Mouse (Mus musculus): ENCODE results near the gene Wdr95.

The Wdr95 gene

DNA sequence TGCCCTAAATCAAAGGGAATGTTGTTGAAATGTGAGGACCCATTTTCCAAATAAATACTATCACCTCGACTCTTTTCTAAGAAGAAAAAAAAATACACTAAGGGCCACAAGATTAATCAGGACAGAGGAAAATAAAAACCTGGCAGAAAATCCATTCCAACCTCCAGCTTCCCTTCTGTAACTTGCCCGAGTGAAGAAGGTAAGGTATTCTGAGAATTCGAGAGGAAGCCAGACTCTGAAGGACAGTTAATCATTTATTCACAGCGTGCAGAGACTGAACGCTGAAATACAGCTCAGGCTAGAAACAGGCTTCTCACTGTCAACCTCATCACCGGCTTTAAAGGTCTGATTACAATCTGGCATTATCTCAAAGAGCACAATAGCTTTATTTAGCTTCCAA, 94.2 kb downstream of the Wdr95 start:
- no peak for DNase-seq (ENCODE audit: low read depth, low spot score)

DNA sequence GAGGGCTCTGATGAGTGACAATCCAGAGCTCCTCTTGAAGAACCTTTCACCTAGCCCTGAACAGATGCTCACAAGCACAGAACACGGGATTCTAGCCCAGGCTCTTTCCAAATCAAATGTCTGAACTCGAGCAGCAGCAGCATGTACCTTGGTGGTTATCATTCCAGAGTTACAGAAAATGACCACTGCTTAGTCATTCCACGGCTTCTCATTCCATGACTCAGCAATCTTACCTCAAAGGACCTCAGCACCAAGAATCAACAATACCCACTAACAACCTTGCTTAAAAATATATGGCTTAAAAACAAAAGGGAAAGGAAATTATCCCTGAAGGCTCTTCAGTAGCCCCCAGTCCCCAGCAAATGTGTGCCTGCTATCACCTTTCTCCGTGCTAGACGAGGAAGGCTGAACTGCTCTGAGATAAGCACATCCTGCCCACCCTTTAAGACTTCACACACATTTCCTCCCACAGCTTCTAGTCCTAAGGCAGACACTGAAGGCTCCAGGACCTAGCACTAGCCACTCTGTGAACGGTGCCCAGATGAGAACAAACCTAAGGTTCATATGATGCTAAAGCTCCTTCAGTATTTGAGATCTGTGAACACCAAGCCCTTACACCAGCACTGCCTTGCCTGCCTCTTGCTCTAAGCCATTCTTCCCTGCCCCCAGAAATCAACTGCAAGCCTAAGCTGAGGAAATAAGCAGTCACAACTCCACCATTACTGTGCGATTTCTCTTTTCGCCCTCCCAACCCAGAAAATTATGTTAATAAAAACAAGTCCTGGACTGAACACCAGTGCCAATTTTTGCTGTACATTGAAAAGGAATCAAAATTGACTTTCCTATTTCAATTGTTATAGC, 95.6 kb downstream of the Wdr95 start:
- DNase-seq (ENCODE audit: low read depth, low spot score): no peak

DNA sequence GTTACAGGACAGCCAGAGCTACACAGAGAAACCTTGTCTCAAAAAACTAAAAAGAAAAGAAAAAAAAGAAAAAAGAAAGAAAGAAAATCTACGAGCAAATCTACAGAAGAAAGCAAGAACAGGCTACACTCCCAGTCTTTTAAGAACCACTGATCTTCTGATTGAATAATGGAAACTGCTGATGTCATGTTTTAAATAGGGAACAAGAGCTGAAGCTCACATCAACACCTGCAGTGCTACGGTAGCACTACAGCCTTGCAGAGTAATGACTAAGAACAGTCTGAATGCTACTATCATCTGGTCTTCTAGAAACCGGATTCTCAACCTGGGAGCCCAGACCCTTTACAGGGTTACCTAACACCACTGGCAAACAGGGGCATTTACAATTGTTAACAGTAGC, 97.1 kb downstream of the Wdr95 start:
- DNase-seq (ENCODE audit: low read depth, low spot score): no peak

DNA sequence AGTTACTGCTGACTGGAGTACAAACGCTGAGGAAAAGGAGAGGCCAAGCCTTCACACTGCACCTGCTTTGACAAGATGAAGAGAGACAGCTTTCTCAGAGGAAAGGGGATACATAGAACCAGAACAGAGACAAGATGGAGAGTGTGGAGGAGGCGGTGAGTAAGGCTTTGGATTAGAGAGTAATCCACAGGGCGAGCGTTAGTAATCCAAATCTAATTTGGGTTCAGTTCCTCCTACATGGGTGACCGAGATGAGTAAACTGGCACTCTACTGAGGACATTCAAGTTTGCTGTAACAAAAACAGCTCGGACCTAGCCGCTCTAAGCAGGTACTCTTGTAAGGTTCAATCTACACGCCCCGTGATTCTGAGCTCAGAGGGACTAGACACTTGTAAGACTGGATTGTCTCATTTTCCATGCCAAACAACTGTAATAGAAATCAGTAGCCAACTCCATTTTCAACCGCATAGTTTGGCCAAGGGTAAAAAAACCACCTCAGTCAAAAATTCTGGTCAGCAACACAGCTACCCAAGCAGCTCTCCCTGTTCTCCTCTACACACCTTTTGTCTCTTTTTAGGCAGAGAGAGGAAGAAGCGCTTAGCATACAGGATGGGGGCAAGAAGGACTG, 106.0 kb downstream of the Wdr95 start:
- DNase-seq (ENCODE audit: low read depth, low spot score): no peak

DNA sequence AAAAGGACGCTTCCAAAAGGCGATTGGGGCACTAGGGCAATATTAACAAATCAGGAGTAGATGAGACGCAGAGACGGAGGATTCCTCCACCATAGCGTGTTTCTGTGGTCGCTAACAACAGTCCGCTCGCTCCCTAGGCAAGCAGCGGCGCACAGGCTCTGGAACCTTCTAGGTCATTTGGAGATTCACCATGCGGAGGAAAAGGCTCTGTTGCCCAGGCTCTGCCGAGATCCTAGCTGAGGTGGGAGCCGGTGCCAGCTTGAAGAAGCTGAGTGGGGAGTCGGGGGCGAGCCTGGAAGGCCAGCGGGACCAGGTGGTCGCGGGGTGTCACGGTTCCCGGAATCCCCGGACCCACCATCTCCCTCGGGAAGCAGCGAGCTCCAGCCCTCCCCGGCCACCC, 107.1 kb downstream of the Wdr95 start:
- DNase-seq (ENCODE audit: low read depth, low spot score): no peak

DNA sequence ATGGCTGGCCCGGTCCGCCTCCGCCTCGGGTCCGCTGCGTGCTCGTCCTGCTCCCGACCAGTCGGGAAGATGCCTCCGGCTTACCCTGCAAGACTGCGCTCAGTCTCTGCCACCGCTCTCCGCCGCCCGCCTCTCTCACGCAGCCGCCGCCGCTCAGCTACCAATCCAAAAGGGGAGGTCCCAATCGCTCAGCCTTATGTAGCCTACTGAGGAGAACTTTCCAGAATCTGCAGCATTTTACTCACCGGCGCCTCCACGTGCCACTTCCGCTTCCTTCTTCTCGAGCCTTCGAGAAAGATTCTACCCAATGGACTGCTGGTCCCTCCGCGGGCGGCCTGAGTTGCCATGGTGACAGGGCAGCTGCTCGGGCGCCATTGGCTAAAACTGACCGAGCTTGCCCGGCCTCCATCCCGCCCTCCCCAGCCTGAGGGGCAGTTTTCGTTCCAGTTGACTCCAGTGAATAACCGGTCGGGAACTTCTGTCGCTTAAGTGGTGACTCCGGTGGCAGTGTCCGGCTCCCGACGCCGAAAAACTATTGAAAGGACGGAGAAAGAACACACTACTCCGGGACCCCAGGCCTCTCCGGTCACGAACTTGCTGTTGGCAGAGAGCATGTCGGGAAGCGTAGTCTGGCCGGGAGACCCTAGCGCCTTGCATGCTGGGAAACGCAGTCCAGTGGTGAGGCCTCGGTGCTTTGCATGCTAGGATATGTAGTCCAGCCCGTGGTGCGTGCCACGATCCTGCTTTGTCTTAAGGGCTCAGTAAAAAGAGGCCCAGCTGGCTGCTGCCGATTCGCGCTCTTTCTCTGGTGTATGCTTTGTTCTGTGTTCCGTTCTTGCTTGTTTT, 107.8 kb downstream of the Wdr95 start, which contains the start of gene Hsph1:
TSS of gene Hsph1 (minus strand) at position 302 of the 846 bp plus-strand sequence.
- DNase-seq (ENCODE audit: low read depth, low spot score): peak; percentile 97

DNA sequence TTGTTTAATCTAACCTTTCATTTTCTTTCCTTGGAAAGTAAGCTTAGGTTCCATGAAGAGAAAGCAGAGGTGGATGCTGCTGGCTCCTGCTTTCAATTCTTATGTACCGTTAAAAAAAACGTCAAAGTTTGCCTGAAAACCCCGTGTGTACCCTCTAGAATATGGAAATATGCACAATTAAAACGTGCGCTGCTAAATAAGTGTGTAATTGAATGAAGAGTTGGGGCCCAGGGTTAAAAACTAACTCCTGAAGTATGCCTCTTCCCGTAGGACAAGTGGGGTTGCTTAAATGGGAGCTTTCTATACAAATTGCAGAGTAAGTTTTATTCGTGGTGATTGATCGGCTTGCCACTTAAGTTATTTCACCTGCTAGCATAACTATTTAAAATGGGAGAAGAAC, 108.8 kb downstream of the Wdr95 start:
- no peak for DNase-seq (ENCODE audit: low read depth, low spot score)

DNA sequence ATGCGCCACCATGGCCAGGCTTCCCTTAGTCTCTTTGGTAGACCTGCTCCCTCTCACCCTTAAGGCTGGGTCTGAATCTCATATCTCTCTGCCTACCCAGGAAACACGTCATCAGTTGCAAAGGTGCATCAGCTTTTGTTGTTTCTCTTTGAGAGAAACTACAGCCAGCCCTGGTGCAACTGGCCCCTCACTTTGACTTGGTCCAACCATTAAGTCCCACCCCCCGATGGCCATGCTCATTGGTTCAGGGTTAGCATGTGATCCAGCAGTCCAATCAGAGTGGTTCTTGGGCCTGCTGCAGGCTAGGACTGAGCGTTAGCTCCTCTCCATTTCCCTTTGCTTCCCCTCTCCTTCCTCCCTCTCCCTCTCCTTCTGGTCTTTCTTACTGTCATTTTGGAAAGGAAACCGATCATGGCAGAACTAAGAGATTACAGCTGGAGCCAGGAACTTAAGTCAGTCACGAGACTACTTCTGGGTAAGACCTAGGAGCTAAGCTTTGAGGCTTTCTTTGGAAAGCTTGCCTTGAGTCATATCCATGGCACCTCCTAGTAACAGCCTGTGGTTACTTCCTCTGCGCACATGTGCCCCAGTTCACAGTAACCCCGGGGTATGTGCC, 112.9 kb downstream of the Wdr95 start:
- DNase-seq (ENCODE audit: low read depth, low spot score): no peak

DNA sequence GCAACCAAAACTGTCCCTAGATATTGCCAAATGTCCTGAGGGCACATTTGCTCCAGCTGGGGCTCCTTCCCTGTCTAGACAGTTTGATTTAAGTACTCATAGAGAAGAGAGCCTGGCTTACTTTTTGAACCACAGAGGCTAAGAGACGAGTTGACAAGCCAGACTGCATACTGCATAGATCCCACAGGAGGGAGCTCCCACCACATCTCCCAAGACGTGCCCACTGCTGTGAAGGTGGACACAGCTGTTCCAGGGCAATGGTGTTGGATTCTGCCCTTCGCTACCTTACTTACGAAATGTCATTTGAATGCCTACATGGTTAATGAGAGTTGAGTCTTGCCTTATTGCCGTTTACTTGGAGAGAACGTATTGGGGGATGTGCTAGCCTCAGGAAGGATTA, 113.9 kb downstream of the Wdr95 start:
- DNase-seq (ENCODE audit: low read depth, low spot score): no peak

DNA sequence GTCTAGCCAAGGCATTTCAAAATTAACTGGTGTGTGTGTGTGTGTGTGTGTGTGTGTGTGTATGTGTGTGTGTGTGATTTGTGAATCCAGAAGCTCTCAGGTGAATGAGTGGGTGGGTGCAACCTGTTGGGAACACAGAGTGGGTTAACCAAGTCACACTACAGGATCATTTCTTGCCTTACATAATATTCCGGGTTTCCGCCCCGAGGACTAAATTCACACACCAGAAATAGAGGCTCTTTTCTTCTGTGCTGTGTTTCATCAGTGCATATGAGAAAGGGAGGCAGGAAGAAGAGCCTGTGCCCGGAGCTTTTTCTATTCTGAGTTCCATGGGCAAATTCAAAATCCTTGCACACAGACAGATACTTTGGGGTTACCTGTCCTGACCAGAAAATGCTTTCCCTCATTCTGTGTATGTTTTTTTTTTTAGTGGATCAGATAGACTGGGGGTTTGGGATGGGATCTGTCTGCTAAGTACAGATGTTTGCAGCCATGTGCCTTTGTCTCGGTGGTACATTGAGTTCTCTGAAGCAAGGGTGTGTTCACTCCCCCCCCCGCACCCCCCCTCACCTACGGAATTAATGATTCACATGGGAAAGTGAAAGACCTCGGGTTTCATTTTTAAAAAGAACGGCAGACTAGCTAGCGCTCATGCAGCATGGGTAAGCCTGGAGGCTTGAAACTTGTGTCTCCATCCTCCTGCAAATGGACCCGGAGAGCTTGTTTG, 114.5 kb downstream of the Wdr95 start:
- no peak for DNase-seq (ENCODE audit: low read depth, low spot score)

DNA sequence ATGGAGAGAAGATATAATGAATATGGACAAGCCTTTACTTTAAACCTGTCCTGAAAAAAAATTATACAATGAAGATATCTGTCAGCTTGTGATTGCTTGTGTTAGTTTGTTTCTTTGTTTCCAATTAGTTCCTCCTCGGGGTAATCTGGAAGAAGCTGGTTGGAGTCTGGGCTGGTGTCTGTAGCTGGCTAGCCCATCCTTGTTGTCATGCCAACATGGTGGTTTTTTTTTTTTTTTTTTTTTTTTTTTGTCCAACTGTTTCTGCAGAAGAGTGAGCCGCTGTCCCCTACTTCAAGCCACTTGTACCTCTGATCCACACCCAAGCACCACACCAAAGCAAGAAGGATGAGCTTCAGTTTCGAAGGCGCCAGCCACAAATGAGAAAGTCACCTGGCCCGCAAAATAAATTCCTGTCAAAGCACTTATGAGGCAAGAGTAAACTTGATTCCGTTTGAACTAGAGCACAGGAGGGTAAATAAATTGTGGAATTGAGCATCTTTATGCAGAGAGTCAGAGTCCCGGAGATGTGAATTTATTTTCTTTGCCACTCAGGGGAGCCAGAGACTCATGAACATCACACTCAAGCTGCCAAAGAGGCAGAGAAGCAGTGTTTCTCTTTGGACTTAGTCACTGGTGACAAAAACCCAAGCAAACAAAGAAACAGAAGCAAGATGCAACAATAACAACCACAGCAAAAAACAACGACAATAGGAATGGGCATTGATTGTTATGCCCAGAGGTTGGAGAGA, 119.1 kb downstream of the Wdr95 start:
- no peak for DNase-seq (ENCODE audit: low read depth, low spot score)

DNA sequence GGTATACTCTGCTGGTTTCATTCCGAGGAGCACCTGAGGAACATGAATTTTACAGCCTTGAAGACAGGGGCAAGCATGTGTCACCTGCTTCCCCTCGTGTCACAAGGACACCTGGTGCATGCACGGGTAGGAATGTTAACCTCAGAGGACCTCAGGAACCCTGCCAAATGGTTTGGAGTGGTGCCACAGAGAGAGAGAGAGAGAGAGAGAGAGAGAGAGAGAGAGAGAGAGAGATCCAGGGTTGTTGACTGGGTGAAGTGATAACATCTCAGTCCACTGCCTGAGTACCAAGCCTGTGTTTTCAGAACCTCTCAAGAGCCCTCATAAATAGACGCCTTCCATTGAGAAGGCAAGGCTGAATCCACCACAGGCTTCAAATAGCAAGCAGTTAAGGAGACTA, 119.7 kb downstream of the Wdr95 start:
- DNase-seq (ENCODE audit: low read depth, low spot score): no peak

DNA sequence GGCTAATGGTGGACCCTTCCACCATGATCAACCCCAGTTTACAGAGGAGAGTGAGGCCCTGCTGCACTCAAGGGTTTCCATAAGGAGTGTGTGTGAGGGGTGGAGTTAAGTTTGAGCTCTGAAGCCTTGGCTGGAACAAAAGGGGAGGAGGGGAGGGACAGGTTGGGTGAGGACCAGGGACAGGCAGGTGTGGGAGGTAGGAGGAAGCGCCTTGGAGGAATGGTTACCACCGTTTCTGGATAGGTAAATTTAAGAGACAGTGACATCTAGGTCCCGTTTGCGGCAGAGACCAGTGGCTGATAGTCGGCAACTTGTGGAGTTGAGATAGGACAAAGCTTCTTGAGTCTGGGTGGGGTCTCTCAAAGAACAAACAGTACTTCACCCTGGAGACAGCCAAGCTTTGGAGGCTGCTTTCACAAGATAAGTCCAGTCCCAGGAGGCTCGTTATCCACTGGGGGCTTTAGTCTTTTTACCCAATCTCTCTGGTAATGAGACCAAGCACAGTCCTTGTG, 120.5 kb downstream of the Wdr95 start:
- no peak for DNase-seq (ENCODE audit: low read depth, low spot score)

DNA sequence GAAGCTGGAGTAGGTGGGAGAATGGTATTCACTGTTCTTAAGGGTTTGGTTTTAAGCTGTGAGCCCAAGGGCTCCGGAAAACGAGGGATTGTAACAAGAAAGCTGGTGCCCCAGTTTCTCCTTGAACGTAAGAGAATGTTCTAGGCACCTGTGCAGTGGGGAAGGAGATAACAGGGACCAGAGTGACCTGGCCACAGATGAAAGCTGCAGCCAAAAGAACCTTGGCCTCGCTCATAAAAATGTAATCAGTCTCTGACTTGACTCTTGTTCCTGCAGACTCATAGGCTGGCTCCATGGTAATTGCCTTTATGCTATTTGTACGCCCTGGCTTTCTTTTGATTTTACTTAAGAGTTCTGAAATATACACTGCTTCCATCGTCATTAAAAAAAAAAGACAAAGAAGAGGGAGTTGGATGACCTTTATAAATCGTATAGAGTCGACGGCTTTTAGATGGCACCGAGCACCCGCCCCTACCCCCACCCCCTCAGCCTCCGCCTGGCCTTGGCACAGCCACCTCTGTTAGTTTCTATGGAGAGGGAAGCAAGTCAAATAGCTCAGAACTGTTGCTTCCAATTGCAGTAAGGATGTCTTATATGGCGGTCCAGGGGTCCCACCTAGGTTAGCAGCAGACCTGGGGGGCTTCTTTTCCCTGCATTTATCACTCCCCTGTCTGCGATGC, 121.2 kb downstream of the Wdr95 start:
- no peak for DNase-seq (ENCODE audit: low read depth, low spot score)

DNA sequence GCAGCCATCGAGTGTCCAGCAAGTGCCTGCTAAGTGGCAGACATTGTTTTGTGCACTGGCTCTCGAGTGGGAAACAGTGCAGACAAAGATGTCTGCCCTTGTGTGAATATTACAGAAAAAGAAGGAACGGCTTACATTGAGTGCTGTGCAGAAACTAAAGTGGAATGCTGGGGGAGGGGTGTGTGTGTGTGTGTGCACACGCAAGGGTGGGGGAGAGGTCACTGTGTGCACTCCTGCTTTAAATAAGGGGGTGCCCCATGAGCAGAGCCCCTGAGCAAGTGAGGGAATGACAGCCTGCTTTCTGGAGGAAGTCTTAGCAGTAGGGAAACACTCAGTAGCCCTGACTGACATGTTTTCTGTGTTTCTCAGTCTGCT, 121.7 kb downstream of the Wdr95 start:
- DNase-seq (ENCODE audit: low read depth, low spot score): no peak

DNA sequence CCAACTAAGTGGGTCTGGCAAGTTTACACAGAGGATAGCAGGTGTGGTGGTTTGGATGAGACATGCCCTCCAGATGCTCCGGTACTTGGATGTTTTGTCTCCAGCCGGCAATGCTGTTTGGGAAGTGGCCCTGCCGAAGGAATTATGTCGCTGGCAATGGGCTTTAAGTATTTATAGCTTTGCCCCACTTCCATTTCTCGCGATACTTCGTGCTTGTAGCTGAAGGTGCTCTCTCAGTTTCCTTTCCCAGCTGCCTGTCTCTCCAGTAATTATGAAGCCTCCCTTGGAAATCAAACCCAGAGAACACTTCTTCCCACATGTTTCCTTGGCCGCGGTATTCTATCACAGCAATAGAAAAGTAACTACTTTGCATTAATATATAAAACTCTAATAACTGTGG, 127.2 kb downstream of the Wdr95 start:
- no peak for DNase-seq (ENCODE audit: low read depth, low spot score)

DNA sequence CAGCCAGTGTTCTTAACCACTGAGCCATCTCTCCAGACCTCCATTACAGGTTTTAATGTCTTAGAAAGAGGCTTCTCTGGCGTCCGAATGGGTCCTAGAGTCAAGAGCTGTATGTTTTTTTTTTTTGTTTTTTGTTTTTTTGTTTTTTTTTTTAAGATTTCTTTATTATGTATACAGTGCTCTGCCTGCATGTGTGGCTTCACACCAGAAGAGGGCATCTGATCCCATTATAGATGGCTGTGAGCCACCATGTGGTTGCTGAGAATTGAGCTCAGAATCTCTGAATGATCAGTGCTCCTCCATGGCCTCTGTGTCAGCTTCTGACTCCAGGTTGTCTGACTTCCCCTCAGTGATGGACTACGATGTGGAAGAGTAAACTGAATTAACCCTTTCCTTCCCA, 129.5 kb downstream of the Wdr95 start:
- DNase-seq (ENCODE audit: low read depth, low spot score): no peak

DNA sequence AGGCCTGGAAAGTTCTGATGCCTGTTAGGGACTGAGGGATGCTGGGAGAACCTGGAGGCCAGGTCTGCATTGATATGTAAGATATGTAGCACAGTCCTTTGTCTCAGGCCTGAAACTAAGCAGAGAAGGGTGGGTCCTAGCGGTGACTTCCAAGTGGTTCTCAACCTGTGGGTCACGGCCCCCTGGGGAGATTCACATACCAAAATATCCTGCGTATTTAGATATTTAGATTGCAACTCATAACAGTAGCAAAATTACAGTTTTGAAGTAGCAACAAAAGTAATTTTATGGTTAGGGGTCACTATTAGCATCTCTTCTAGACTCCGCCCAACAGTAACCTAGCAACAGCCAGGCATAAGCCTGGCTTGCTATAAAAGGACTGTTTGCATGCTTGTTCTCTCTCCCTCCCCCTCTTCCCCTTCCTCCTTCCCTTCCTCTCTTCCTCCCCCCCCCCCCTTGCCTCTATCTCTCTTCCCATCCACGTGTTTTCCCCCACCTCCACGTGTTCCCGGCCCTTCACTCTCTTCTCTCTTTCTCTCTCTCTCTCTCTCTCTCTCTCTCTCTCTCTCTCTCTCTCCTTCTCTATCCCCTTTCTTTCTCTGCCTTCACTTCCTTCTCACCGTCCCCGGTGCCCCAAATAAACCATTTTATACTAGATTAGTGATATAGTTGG, 130.4 kb downstream of the Wdr95 start:
- no peak for DNase-seq (ENCODE audit: low read depth, low spot score)

DNA sequence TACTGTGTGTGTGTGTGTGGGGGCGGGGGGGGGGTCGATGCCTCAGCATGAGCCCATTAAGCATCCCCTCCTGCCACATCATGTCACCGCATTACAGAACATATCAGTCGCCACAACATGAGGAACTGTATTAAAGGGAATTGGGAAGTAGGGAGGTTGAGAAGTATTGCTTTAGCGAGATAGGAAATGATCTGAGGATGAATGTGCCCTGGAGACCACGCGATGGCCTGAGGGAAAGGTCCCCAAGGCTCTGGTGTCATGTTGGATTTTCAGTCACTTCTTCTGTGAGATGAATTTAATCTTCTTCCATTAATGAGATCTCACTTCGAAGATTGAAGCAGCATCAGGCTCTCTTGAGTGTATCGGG, 130.9 kb downstream of the Wdr95 start:
- DNase-seq (ENCODE audit: low read depth, low spot score): no peak
